Mouse (Mus musculus) left cerebral cortex, adult 2 months (tissue): Measurements from ENCODE around the gene Nhlrc4. TPM values are rescaled to one million over a fixed set of nuclear protein-coding genes. Genes with fewer than 3 reads are reported as not detected.

Source experiments
- DNase-seq, 2 experiments: peaks; one replicate each; pipeline ENCODE4 v3.0.0; 2021 to 2022; ENCODE audit warnings: low spot score in 2 of 2, mixed read lengths in 1 of 2; ENCODE audit errors: extremely low spot score in 1 of 2
- H3K27ac ChIP-seq: fragments of 200-600 bp; 2 replicates; pipeline ENCODE4 v1.8.1; 2022
- H3K4me3 ChIP-seq: fragments of 200-600 bp; 2 replicates; pipeline ENCODE4 v1.8.1; 2022
- CTCF ChIP-seq: fragments of 200-600 bp; IDR thresholded peaks from 2 replicates; pipeline ENCODE4 v1.8.1; 2022; ENCODE audit warnings: antibody characterized with exemption, mild to moderate bottlenecking, moderate library complexity
- intact Hi-C: fragments of 180-260 bp; cut with DNase I; formaldehyde crosslinking; loops from one replicate; pipeline ENCODE4 v1.15.1; 2025
- long read RNA-seq, 2 experiments: library from polyadenylated mRNA; stranded (forward); transcript quantifications; one replicate each; pipeline ENCODE4 v2.0.0; 2021; ENCODE audit warnings: borderline mapping rate in 2 of 2
- total RNA-seq, 2 experiments: library from RNA; stranded (reverse); gene quantifications; 2 replicates each; pipeline ENCODE4 v1.2.3; 2021

Nhlrc4 gene
- under 1 TPM; 0.20 to 0.87 TPM for total RNA-seq
- long read RNA-seq, experiment 1, result 0 reads
- long read RNA-seq, experiment 2, result 0 reads

GRCm38 (mm10) chr17:25944366-25945163, at the start of gene Nhlrc4, which contains the start of gene Pigq:
TSS of gene Nhlrc4 (minus strand) at chr17:25944961.
TSS of gene Pigq (minus strand) at chr17:25944936.
- intact Hi-C loops, result loop anchor here (5.0 kb wide), 1 partner anchor 47 kb away; no protein-coding TSS in a partner anchor
- no peak within 1 kb of the TSS for H3K4me3 ChIP-seq
- DNase-seq, result no peak
- no peak within 1 kb of the TSS for H3K27ac ChIP-seq
- no peak for TF ChIP-seq CTCF

- H3K4me3 ChIP-seq, result no peak overlapping the region
- H3K27ac ChIP-seq, result no peak overlapping the region
- no peak for DNase-seq
- TF ChIP-seq CTCF, result no peak
- intact Hi-C loops, result no loop called here
Measured at GRCm38 (mm10) chr17:25993489-25993888, 48.7 kb upstream of the Nhlrc4 start.

- intact Hi-C loops, result no loop called here
- TF ChIP-seq CTCF, result no peak
- no peak overlapping the region for H3K27ac ChIP-seq
- DNase-seq, result no peak
- no peak overlapping the region for H3K4me3 ChIP-seq
Measured at GRCm38 (mm10) chr17:25992274-25992673, 47.5 kb upstream of the Nhlrc4 start.

GRCm38 (mm10) chr17:25990331-25990730, 45.6 kb upstream of the Nhlrc4 start:
- no peak overlapping the region for H3K4me3 ChIP-seq
- intact Hi-C loops, result no loop called here
- no peak for DNase-seq
- no peak for TF ChIP-seq CTCF
- no peak overlapping the region for H3K27ac ChIP-seq

GRCm38 (mm10) chr17:25985306-25986294, 40.8 kb upstream of the Nhlrc4 start, which contains the start of gene Capn15:
TSS of gene Capn15 (minus strand) at chr17:25985796.
- no peak for TF ChIP-seq CTCF
- intact Hi-C loops, result loop anchor here (2.0 kb wide), 2 partner anchors 43 to 67 kb away; partner anchors contain the start of gene Rab40c
- H3K27ac ChIP-seq, result peak within 1 kb of the TSS; percentile 95
- H3K4me3 ChIP-seq, result peak within 1 kb of the TSS; percentile 79
- DNase-seq, result peak; percentile 95 to 96

DNA sequence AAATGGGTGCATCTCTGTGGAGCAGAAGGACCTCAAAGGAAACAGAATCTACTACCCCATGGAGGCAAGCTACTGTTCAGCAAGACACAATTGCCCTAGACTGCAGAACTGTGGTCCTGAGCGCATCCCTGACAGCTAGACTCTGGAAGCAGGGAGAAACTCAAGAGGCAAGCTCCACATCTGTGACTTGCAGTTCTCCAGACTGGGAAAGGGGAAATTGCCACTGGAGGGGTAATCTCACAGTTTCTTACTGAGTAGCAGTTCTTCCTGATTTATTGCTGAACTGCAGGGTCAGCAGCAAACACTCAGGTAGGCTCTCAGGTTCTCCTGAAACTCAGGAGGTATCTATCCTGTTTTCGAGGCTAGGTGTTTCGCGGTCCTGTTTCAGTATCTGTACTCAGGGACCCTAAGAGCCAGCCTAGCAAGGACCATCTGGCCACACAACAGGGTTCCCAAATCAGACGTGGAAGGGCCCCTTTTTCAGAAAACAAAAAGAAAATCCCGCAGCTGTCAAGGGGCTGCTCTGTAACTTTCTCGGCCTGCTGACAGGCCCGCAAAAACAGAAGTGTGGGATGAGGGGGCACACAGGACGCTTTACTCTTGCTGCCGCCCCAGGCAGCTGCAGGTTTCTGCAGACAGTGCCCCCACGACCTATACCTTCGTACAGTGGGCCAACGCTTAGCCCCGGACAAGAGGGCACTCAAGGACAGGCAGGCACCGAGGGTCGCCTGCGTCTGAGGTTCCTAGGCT, 40.0 kb upstream of the Nhlrc4 start:
- TF ChIP-seq CTCF, result no peak
- Histone ChIP-seq H3K27ac (peak overlapping the region; percentile 95), H3K4me3 (peak overlapping the region; percentile 79)
- intact Hi-C loops, result loop anchor here (2.0 to 5.0 kb wide), 3 partner anchors 42 to 92 kb away; partner anchors contain the start of gene Rab40c
- DNase-seq, result no peak

DNA sequence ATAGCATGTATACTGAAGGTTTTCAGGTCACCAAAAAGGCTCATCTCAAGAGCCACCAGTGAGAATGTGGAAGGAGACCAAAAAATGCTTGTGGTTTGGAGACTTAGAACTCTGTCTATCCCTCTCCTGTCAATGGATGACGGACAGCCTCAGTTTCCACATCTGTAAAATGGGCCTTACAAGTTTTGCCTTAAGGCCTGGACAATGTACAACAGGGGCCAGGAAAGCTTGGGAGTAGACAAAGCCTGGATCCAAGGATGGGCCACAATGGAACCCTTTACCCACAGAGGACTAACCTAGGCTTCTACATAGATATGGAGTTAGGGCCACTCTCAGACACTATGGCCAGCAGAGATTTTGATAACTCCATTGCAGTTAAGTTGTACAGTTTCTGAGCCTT, 39.3 kb upstream of the Nhlrc4 start:
- no peak for DNase-seq
- TF ChIP-seq CTCF, result no peak
- intact Hi-C loops, result loop anchor here (2.0 to 5.0 kb wide), 3 partner anchors 41 to 92 kb away; partner anchors contain the start of gene Rab40c
- Histone ChIP-seq H3K4me3 (peak overlapping the region; percentile 79), H3K27ac (no peak overlapping the region)

DNA sequence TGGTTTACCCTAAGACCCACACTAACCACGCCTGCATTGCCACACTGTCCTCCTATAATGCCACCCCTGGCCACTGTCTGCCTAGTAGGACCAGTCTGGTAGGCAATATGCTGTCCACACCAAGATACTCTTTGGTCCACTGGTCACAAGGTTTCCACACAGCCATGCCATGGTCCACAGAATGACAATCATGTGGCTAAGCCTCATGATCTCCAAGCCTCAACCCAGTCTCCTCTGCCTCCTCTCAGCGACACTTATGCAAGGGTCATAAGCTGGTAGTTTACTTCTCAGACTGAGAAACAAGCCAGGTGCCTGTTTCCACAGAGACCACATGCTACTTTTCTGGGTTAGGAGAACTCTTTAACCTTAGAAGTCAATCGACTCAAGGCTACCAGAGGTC, 38.2 kb upstream of the Nhlrc4 start:
- intact Hi-C loops, result loop anchor here (5.0 kb wide), 1 partner anchor 91 kb away; no protein-coding TSS in a partner anchor
- no peak for DNase-seq
- H3K27ac ChIP-seq, result no peak overlapping the region
- no peak overlapping the region for H3K4me3 ChIP-seq
- TF ChIP-seq CTCF, result no peak

GRCm38 (mm10) chr17:25980854-25981253, 36.1 kb upstream of the Nhlrc4 start:
- Histone ChIP-seq H3K27ac (peak overlapping the region; percentile 25), H3K4me3 (no peak overlapping the region)
- intact Hi-C loops, result loop anchor here (5.0 kb wide), 1 partner anchor 89 kb away; no protein-coding TSS in a partner anchor
- peak in 1 of 2 experiments; percentile 35 for DNase-seq
- TF ChIP-seq CTCF, result no peak

- intact Hi-C loops, result loop anchor here (5.0 kb wide), 1 partner anchor 88 kb away; no protein-coding TSS in a partner anchor
- TF ChIP-seq CTCF, result no peak
- DNase-seq, result no peak
- Histone ChIP-seq H3K27ac (peak overlapping the region; percentile 25; the same call in 1 of the 2 replicates), H3K4me3 (no peak overlapping the region)
Measured at GRCm38 (mm10) chr17:25979829-25980738, 35.3 kb upstream of the Nhlrc4 start.
